Mouse (Mus musculus): ENCODE results near the gene Zfp488.

Gene Zfp488

DNA sequence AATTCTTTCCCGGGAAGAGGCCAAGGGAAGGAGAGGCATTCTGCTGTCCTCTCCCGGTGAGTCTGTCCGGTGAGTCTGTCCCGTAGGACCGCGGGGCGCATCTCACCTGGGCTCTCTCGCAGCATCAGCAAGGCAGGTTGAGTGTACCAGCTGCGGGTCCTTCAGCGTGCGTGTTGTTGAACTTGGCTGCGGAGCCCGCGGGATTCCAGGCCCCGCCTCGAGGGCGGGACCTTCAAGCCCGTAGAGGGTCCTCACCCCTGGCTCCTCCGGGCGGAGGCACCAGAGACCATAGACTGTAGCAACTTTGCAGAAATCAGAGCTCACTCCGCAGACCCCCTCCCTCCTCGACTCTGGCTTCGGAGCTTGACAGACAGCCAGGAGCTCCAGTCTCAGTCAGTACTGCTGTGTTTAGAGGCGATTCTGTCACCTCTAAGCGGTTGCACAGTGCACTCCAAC, at the start of gene Zfp488:
TSS of gene Zfp488 (minus strand) at position 161 of the 456 bp plus-strand sequence.
- peak; percentile 24 for DNase-seq (ENCODE audit: low read depth, low spot score)

DNA sequence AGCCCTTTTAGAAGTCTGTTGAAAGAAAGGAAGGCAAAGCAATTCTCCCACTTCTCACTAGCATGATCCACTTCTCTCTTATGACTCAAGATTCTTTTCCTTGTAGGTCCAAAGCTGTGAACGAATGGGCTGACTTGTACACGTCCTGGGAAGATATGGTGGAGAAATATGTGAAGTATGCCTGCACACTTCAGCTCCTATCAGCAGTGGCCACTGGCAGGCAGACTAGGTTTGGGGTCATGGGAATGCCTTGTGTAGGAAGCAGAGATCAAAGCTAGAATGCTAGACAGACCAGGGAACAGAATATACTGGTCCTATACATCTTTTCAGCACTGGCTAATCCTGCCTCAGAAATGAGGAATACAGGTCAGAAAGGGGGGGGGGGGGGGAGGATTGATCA, 48.1 kb upstream of the Zfp488 start:
- DNase-seq (ENCODE audit: low read depth, low spot score): no peak

DNA sequence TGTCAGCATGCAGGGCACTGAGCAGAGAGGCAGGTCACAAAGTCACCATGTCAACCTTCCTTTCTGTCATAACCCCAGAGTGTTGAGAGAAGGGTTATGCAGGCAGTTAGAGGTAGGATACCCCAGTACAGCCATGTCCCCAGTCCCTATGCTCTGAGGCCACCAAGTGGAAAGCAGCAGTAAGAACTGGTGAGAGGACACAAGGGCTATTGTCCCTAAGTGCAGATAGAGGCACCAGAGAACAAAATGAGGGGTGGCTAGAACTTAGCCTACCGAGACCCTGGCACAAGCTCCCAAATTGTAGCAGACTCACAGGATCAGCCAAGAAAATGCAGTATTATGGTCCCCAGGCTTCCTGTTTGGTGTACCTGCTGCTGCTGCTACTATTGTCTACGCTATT, 38.4 kb upstream of the Zfp488 start:
- no peak for DNase-seq (ENCODE audit: low read depth, low spot score)

DNA sequence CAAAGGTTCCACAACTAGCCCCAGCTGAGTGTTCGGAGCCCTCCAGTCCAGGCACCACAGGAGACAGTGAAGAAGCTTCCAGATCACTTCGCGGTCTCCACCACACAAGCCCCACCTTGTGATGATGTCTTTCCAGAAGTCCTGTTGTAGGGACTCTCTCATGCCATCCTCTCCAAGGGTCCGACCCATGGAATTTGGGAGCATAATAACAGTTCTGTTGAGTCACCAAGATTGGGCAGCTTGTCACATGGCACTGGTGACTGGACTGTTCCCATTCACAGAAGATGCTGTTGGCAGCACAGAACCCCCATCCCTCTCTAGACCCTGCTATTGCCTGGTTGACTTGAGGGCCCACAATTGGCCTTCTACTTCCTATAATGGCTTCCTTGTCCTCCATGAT, 37.8 kb upstream of the Zfp488 start, which contains the start of gene Gm5460:
TSS of gene Gm5460 (plus strand) at position 378 of the 400 bp plus-strand sequence.
- DNase-seq (ENCODE audit: low read depth, low spot score): no peak

DNA sequence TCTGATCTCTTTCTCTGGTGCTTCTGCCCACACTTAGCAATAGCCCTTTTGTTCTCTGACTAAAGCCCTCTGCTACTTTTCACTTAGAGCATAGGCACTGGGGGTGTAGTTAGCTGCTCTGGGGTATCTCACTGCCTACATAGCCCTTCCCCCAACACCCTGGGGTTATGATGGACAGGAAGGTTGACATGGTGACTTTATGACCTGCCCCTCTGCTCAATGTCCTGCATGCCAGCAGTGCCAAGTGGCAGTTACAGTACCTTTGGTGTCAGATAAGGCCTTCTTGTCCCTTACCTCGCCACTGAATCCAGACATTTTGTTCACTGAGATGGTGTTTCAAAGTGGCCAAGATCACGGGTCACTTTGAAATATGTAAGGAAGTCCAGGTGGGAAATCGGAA, 36.5 kb upstream of the Zfp488 start, which contains the start of gene Gm30083:
TSS of gene Gm30083 (minus strand) at position 120 of the 400 bp plus-strand sequence.
- no peak for DNase-seq (ENCODE audit: low read depth, low spot score)

DNA sequence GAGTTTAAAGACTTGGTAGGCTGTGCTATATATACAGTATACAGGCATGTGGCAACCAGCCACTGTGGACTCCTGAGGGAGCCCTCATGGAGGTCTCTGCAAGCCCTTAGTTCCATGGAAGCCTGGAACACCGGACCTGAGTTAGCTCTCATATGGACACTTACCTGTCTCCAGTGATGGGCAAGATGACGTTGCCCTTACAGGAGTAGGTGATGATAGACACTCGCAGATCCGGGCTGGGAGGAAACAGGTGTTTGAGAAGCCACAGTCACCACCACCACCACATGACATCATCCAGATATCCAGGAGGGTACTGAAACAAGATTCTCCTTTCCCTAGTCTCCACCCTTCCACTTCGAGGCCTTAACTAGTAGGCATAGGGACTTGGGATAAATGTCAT, 23.8 kb upstream of the Zfp488 start:
- DNase-seq (ENCODE audit: low read depth, low spot score): no peak

DNA sequence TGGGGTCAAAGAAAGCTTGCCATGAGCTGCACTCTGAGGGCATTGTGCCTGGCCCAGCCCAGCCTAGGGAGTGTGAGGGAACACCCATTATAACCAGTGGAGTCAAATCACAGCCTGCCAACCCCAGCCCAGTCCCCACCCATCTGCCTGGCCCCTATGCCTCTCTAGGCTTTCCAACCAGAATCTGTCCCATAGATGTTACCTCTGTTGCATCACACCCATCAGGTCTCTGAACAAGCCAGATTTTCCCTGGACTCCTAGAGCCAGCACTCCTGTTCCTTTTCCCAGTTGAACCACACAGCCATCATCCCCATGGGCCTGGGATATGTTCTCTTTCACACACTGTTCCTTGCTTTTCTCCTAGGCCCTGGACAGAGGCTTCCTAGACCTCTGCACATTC, 22.9 kb upstream of the Zfp488 start:
- no peak for DNase-seq (ENCODE audit: low read depth, low spot score)

DNA sequence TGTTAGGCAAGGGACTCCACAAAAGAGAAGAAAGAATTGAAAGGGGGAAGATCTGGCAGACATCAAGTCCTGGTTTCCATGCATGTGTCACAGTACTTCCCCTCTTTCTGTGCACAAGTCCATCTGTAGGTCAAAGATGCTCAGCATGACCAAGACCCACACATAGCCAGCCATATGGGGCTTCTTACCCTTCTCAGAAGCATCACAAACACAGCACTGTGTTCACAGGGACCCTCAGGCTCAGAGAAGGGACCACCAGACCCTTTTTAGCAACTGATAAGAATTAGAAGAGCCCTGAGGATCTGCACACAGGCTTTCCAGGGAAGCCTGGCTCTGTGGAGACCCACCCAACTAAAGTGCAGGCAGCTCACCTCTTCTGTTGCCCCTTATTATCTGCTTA, 21.5 kb upstream of the Zfp488 start:
- no peak for DNase-seq (ENCODE audit: low read depth, low spot score)

DNA sequence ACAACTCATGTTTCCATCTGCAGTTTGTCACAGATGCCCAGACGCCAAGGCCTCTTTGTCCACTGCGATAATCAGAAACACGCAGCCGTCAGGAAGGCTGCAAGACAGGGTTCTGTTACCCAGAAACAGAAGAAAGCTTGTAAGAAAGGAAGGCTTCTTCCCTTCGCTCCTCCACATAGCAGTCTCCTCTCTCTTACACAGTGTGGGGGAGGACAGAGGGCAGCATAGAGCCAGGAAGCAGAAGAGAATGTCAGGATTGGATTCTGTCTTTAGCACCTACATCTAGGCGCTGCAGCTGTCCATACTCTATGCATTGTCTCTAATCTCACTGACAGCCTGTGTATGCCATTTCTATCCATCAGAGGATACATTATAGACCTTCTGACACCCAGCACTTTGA, 18.9 kb upstream of the Zfp488 start:
- DNase-seq (ENCODE audit: low read depth, low spot score): no peak

DNA sequence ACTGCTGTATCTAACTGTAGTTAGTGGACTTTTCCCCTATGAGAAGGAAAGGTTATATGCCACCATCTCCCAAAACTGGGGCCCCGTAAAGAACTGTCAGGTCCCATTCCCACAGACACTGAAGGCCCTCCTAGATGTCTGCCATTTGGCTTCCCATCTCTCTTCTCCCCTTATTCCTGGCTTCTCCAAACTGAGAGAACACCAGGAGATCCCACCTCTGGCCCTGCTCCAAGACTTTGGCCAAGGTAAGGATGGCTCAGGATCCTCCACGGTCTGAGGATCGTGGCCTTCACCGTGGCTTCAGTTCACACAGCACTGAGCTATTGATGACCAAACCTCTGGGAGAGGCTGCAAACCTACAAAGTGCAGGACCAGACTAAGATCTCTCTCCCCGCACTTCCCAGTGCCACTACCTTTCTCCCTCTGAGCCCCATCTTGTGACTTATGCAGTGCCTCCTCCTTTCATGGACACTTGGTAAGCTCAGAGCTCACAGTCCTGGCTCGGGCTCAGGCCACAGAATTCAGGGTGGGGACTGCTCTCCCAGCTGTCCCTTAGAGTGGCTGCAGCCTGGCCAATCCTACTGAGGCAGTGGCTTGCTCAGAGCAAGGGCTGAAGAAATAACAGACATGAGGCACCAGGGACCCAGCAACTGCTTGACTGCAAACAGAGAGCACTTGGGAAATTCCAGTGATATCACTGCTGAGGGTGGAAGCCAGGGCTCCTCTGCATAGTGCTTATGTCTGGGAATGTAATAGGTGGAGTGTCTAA, 15.1 kb upstream of the Zfp488 start:
- no peak for DNase-seq (ENCODE audit: low read depth, low spot score)

DNA sequence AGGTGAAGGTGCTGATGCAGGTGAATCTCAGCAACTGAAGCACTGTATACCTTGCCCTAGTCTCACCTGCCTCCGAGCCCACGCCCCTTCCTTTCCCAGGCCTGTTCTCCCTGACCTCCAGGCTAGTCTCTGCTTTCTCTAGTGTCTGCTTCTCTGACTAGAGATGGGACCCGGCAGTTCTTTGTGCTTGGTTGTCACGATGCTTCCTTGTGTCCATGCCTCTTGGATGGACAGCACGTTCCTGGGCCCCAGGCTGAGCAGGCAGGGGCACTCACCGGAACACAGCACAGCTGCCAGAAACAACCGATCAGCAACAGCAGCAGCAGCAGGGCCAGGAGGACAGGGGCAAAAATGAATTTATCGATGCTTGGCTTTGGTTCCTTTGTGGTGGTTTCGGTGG, 14.5 kb upstream of the Zfp488 start:
- no peak for DNase-seq (ENCODE audit: low read depth, low spot score)

DNA sequence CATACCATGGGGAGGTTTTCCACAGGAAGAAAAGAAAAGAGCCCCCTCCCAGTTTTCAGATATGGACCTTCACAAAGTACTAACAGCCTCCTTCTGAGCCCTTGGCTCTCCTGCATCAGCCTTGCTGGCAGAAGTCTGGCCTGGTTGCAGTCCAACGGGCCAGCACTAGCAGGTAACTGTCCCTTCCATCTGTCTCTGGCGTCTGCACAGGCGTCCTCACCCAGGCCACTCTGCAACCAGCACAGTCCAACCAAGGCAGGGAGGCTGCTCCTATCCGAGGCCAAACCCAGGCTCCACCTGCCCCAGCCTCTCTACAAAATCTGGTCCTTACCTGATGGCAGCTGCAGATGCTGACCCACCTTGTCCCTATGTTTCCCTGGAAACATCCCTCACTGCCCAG, 13.4 kb upstream of the Zfp488 start:
- no peak for DNase-seq (ENCODE audit: low read depth, low spot score)

DNA sequence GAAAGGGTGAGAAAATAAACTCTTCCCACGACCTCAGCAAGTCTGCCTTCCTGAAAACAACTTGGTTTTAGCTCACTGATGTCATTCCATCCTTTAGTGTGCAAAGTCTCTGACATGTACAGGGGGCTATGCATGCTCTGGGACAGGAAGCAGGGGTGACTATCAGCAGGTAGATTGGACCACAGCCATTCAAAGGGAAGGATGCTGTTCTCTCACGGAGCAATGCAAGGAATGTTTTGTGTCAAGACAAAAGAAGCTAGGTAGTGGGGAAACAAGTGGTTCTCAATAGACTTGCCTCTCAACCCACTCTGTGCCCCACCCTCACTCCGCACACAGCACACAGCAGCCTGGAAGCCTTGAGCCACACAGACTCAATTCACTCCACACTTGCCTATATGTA, 10.6 kb upstream of the Zfp488 start:
- DNase-seq (ENCODE audit: low read depth, low spot score): peak; percentile 25

DNA sequence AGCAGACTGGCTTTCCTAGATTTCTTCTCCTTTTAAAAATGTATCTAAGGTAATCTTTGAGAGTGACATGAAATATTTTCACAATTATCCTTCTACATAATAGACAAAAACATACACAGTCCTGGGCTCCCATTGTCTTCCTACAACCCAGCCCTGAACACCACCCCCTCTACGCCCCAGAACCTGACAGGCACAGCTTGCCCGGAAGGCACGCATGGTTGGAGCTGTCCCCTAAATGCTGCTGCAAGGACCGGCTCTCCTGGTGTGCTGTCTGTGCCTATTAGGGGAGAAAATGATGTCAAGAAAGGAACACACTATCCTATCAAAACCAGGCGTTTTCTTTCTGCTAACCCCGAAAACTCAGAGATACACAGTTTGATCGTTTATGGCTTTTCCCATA, 816 bp downstream of the Zfp488 start:
- DNase-seq (ENCODE audit: low read depth, low spot score): no peak

DNA sequence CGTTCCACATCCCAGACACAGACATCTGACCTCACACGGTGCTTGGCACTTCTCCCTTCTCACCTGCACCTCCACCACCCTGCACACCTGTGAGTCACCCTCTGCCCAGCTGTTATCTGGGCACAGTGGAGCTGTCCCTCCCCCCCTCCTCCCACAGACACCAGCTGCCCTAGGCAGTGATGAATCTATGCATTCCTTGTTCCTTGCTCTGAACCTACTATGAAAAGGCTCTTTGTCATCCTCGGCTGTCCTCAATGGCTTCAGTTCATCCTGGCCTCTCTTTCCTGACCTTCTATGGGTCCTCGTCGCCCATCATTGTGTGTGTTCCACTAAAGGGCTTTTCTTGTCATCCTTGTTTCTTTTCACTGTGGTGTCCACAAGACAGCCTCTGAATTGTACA, 3.8 kb downstream of the Zfp488 start:
- DNase-seq (ENCODE audit: low read depth, low spot score): no peak

DNA sequence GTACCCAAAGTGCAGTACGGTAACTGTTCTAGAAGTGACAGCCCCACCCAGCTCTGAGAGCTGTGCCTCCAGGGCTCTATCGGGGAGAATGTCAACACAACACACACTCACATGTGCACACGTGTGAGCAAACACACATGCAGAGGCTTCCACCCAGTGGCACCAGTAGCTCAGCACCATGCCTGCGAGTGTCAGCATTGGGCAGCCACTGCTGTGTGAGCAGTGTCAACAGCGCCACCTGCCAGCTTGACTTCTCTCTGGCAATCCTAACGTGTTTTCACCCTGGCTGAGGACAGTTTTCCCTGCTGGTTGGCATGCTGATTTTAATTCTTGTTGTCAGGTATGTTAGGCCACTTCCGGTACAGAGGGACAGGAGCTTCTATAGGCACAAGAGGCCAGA, 5.9 kb downstream of the Zfp488 start:
- no peak for DNase-seq (ENCODE audit: low read depth, low spot score)

DNA sequence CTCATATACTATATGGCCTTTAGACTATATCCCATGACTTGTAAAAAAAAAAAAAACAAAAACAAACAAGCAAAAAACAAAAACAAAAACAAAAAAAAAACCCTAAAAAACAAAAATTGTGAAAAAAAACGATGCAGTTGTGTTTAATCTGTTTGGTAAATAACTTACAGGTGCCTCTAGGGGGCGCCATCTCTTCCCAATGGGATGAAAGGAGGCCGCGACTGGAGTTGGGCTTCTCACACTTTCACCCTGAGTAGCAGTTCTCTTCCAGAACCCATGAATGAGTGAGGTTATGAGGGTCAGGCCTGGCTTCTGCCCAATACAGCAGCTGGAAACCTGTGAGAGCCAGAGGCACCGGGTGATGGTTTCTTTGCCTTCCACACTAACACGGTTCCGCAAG, 12.9 kb downstream of the Zfp488 start:
- peak; percentile 44 for DNase-seq (ENCODE audit: low read depth, low spot score)

DNA sequence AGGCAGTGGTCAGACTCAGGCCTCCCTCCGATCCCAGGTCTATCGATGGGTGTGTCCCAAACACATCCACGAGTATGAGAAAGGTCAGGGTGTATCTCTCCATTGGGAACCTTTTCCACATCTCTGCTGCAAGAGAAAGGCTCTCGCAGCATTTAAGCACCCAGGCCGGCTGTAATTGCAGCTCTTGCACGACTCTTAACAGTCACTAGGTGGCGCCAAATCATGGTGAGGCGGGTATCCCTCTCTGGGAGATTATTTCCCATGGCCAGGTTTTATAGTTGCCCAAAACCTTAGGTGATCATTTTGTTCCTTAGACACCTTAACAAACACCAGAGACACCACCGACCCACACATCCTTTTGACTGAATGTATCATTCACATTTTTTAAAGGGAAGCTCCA, 19.2 kb downstream of the Zfp488 start:
- peak; percentile 53 for DNase-seq (ENCODE audit: low read depth, low spot score)

DNA sequence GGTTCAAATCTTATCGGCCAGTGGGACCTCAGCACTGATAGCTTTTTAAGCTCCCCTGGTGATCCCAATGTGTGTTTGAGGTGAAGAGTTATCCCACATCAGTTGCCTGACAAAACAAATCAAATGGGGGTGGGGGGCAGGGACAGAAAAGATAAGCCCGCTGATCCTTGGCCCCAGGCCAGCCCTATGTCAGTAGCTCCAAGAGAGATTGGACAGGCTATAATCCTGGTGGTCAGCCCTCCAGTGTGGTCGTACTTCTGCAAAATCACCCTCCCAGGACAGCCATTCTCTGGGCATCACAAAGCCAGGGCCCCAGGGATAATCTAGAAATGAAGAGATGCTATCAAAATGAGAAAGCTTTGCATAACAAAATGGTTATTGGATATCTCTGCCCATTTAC, 19.7 kb downstream of the Zfp488 start:
- no peak for DNase-seq (ENCODE audit: low read depth, low spot score)

DNA sequence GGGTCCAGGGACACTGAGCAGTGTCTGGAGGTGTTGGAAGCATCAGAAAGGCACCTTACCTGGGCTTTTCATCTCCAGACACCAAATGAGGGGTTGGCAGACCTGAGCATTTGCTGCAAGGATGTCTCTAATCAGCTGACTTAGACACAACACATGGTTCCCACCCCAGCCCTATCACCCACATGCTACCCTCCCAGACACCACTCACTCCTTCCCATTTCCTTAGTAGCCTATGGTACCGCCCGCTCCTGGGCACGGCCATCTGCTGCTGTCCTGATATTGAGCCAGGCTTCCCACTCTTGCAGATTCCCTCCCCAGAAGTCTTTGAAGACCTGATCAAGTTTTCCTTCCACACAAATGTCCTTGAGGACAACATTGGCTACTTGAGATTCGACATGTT, 20.4 kb downstream of the Zfp488 start:
- no peak for DNase-seq (ENCODE audit: low read depth, low spot score)

DNA sequence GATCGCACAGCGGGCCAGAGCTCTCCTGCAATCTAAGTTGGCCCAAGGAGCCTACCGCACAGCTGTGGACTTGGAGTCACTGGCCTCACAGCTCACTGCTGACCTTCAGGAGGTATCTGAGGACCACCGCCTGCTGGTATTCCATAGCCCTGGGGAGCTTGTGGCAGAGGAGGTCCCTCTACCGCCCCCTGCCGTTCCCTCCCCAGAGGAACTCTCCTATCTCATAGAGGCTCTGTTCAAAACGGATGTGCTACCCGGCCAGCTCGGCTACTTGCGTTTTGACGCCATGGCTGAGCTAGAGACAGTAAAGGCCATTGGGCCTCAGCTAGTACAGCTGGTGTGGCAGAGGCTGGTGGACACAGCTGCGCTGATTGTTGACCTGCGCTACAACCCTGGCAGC, 22.5 kb downstream of the Zfp488 start:
- DNase-seq (ENCODE audit: low read depth, low spot score): peak; percentile 63

DNA sequence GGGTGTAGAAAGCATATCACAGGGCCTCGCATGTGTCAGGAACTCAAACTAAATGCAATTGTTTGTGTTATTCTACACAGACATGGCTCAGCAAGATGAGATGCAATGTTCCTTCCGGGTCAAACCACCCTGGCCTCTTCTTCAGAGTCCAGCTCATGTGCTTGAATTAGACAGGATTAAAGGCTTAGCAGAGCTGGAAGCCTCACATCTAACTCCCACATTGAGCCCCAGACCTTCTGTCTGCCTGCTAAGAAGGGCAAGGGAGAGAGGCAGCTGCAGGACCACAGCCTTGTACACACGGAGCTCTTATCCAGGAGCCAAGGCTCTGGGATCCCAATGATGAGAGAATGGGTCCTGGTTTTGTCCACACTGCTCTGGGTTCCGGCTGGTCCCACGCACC, 24.8 kb downstream of the Zfp488 start, which contains the start of gene Rbp3:
TSS of gene Rbp3 (plus strand) at position 243 of the 400 bp plus-strand sequence.
- DNase-seq (ENCODE audit: low read depth, low spot score): no peak

DNA sequence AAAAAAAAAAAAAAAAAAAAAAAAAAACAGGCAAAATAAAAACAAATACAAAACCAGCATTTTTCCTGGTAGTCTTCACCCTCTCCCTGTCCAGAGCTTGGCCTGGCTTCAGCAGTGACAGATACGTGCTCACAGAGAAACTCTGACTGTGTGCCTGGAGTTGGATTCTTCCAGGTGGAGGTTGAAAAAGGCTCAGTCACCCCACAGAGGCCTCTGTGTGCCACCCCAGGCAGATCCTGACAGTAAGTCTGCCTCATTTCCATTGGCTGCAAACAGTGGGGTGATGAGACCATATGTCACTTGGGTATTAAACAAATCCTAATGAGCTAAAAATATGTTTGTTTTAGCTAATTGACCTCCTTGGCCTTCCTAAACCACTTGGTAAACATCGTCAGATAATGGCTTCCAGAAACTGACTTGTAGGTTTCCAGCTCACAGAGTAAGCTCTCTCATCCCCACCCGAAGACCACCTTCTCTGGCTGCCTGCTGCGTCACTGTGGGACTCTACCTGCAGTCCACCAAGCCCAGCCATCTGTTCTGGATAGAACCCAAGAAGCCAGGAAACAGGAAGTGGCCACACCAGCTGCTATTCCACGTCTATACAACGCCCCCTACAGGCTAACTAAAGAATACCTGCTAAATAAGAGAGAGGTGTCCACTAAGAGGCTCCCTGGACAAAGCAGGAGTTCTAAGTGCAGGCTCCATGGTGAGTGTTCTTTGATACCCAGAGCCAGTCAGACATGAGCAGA, 26.2 kb downstream of the Zfp488 start:
- no peak for DNase-seq (ENCODE audit: low read depth, low spot score)
